Mouse (Mus musculus): ENCODE results near the gene Ddx31.

- TF ChIP-seq EP300 (IDR thresholded peaks at IDR 0.05; ENCODE audit: low read depth) (no peak), CTCF (IDR thresholded peaks at IDR 0.05; ENCODE audit: low read depth) (no peak)
These were observed 19.1 kb downstream of the Ddx31 start for GRCm38 (mm10) chr2:28859303-28859702.
